In genomic region chr1:118422812-118423211, GRCm38 (mm10) we compare ENCODE assay signal across 16 mouse cellular contexts. TPM values are rescaled to one million over a fixed set of nuclear protein-coding genes. Genes with fewer than 3 reads are reported as not detected.
DNase-seq lines count a peak whose midpoint lies in the region; ATAC-seq and TF ChIP-seq lines count a peak whose summit lies in the region.
"Had no signal": no experiment of that assay in that cellular context is flagged by ENCODE, and none has a peak within 500 bp of the region (broad histone marks: within the 10 kb centered on the region; RNA-seq: fewer than 3 reads in every experiment).

No protein-coding gene starts in this region.

- in situ Hi-C loops in ES-E14 (cut with MboI; ENCODE audit: low sequenced_read_pairs in 2 of 2, unreplicated experiment in 2 of 2), result no loop called here

- 73% methylated on average over 6 of the region's 6 CpGs for WGBS in hindbrain, embryonic 12.5 days
- 54% methylated on average over 6 of the region's 6 CpGs for WGBS in hindbrain, postnatal 0 days
- 42% methylated on average over 6 of the region's 6 CpGs for WGBS in hindbrain, embryonic 16.5 days
- 64% methylated on average over 6 of the region's 6 CpGs for WGBS in neural tube, embryonic 12.5 days
- 83% methylated on average over 6 of the region's 6 CpGs for WGBS in intestine, embryonic 16.5 days

- peak; percentile 64; the same call in 1 of the 2 replicates for ATAC-seq in hindbrain, embryonic 12.5 days (ENCODE audit: low FRiP score)
- no peak for ATAC-seq in hindbrain, postnatal 0 days
- peak; percentile 53 for ATAC-seq in hindbrain, embryonic 16.5 days
- peak; percentile 77 for ATAC-seq in neural tube, embryonic 12.5 days (ENCODE audit: low FRiP score, low read depth)
- ATAC-seq in cerebellum, adult (ENCODE audit: insufficient number of reproducible peaks, low FRiP score, low TSS enrichment), result no peak
- no peak for ATAC-seq in intestine, embryonic 16.5 days
- ATAC-seq: Patski had no signal

- DNase-seq in hindbrain, postnatal 0 days (ENCODE audit: low spot score), result no peak
- peak; percentile 48 for DNase-seq in ES-E14 (ENCODE audit: low read depth, low spot score)
- no peak for DNase-seq in gastrocnemius, postnatal 4 days (ENCODE audit: low spot score in 2 of 2)
- DNase-seq: B cell, adult 2 months; cerebellum, postnatal 10 days; kidney, adult 18-20 months; kidney, postnatal 14 days had no signal

- H3K9me3 ChIP-seq in hindbrain, embryonic 12.5 days (replicated peaks), result no peaks in the 10 kb centered on the region
- no peaks in the 10 kb centered on the region for H3K9me3 ChIP-seq in hindbrain, postnatal 0 days (ENCODE audit: low read length)
- no peaks in the 10 kb centered on the region for H3K9me3 ChIP-seq in ES-E14 (ENCODE audit: control insufficient read depth, insufficient read depth, low read depth, low read length)
- no peaks in the 10 kb centered on the region for H3K9me3 ChIP-seq in hindbrain, embryonic 16.5 days (ENCODE audit: control insufficient read depth, low read length)
- H3K9me3 ChIP-seq in neural tube, embryonic 12.5 days, result no peaks in the 10 kb centered on the region
- no peaks in the 10 kb centered on the region for H3K9me3 ChIP-seq in intestine, embryonic 16.5 days (ENCODE audit: control insufficient read depth, low read length)
- H3K9me3 ChIP-seq: forebrain, embryonic 12.5 days; lung, embryonic 15.5 days had no signal

- peaks cover 3% of the 10 kb centered on the region; the same call in 1 of the 2 replicates for H3K4me1 ChIP-seq in hindbrain, embryonic 12.5 days
- H3K4me1 ChIP-seq in hindbrain, postnatal 0 days (ENCODE audit: insufficient read depth, low read length), result no peaks in the 10 kb centered on the region
- 0 out of 4 replicates have a peak, but pooled peaks cover 0 to 3% of the 10 kb centered on the region in 2 experiments for H3K4me1 ChIP-seq in ES-E14 (ENCODE audit: control insufficient read depth in 2 of 2, insufficient read depth in 2 of 2, low read length in 2 of 2, poor library complexity in 1 of 2)
- H3K4me1 ChIP-seq in hindbrain, embryonic 16.5 days (ENCODE audit: control insufficient read depth, insufficient read depth, low read depth, low read length), result no peaks in the 10 kb centered on the region
- peaks cover 13% of the 10 kb centered on the region; the same call in 1 of the 2 replicates for H3K4me1 ChIP-seq in neural tube, embryonic 12.5 days
- H3K4me1 ChIP-seq in intestine, embryonic 16.5 days (ENCODE audit: control insufficient read depth, insufficient read depth, low read length), result no peaks in the 10 kb centered on the region
- H3K4me1 ChIP-seq: forebrain, embryonic 12.5 days; lung, embryonic 15.5 days had no signal

- H3K4me3 ChIP-seq in hindbrain, embryonic 12.5 days, result no peak overlapping the region
- no peak overlapping the region for H3K4me3 ChIP-seq in hindbrain, postnatal 0 days (ENCODE audit: low read length)
- H3K4me3 ChIP-seq in ES-E14 (ENCODE audit: insufficient read depth in 1 of 2, low read depth in 1 of 2, low read length in 2 of 2, poor library complexity in 1 of 2, severe bottlenecking in 1 of 2), result no peak overlapping the region
- H3K4me3 ChIP-seq in hindbrain, embryonic 16.5 days (ENCODE audit: low read length), result no peak overlapping the region
- no peak overlapping the region for H3K4me3 ChIP-seq in neural tube, embryonic 12.5 days
- no peak overlapping the region for H3K4me3 ChIP-seq in intestine, embryonic 16.5 days (ENCODE audit: low read length)
- H3K4me3 ChIP-seq: forebrain, embryonic 12.5 days; lung, embryonic 15.5 days had no signal

- H3K9ac ChIP-seq in hindbrain, embryonic 12.5 days, result no peak overlapping the region
- no peak overlapping the region for H3K9ac ChIP-seq in hindbrain, postnatal 0 days (replicated peaks; ENCODE audit: low read length)
- no peak overlapping the region for H3K9ac ChIP-seq in ES-E14 (ENCODE audit: insufficient read depth, low read depth, low read length, poor library complexity, severe bottlenecking)
- no peak overlapping the region for H3K9ac ChIP-seq in hindbrain, embryonic 16.5 days (ENCODE audit: low read depth, low read length)
- no peak overlapping the region for H3K9ac ChIP-seq in neural tube, embryonic 12.5 days
- no peak overlapping the region for H3K9ac ChIP-seq in intestine, embryonic 16.5 days (ENCODE audit: low read depth, low read length)
- H3K9ac ChIP-seq: forebrain, embryonic 12.5 days; lung, embryonic 15.5 days had no signal

- no peaks in the 10 kb centered on the region for H3K27me3 ChIP-seq in hindbrain, embryonic 12.5 days
- H3K27me3 ChIP-seq in hindbrain, postnatal 0 days (ENCODE audit: insufficient read depth, low read length), result no peaks in the 10 kb centered on the region
- H3K27me3 ChIP-seq in hindbrain, embryonic 16.5 days (replicated peaks; ENCODE audit: control insufficient read depth, insufficient read depth, low read length), result no peaks in the 10 kb centered on the region
- H3K27me3 ChIP-seq in neural tube, embryonic 12.5 days (replicated peaks), result no peaks in the 10 kb centered on the region
- no peaks in the 10 kb centered on the region for H3K27me3 ChIP-seq in intestine, embryonic 16.5 days (replicated peaks; ENCODE audit: control insufficient read depth, insufficient read depth, low read length)
- H3K27me3 ChIP-seq: forebrain, embryonic 12.5 days; lung, embryonic 15.5 days; Patski had no signal

- peaks cover 29% of the 10 kb centered on the region for H3K36me3 ChIP-seq in hindbrain, embryonic 12.5 days
- peaks cover 20% of the 10 kb centered on the region; the same call in 1 of the 2 replicates for H3K36me3 ChIP-seq in hindbrain, postnatal 0 days (ENCODE audit: insufficient read depth, low read length)
- H3K36me3 ChIP-seq in ES-E14 (ENCODE audit: control insufficient read depth, insufficient read depth, low read length, poor library complexity, severe bottlenecking), result peaks cover 9% of the 10 kb centered on the region; the same call in 1 of the 2 replicates
- H3K36me3 ChIP-seq in hindbrain, embryonic 16.5 days (ENCODE audit: control insufficient read depth, insufficient read depth, low read length), result peaks cover 5% of the 10 kb centered on the region; the same call in 1 of the 2 replicates
- peaks cover 41% of the 10 kb centered on the region for H3K36me3 ChIP-seq in neural tube, embryonic 12.5 days
- H3K36me3 ChIP-seq in intestine, embryonic 16.5 days (ENCODE audit: control insufficient read depth, insufficient read depth, low read length), result no peaks in the 10 kb centered on the region

- H3K4me2 ChIP-seq in hindbrain, embryonic 12.5 days (replicated peaks), result no peak overlapping the region
- no peak overlapping the region for H3K4me2 ChIP-seq in hindbrain, postnatal 0 days (ENCODE audit: low read depth, low read length)
- no peak overlapping the region for H3K4me2 ChIP-seq in hindbrain, embryonic 16.5 days (ENCODE audit: low read length)
- H3K4me2 ChIP-seq in neural tube, embryonic 12.5 days (replicated peaks), result no peak overlapping the region
- H3K4me2 ChIP-seq in intestine, embryonic 16.5 days (ENCODE audit: low read depth, low read length), result no peak overlapping the region
- H3K4me2 ChIP-seq: forebrain, embryonic 12.5 days; lung, embryonic 15.5 days had no signal

- 0 out of 2 replicates have a peak overlapping the region, but pooled peaks have one; percentile 13 for H3K27ac ChIP-seq in hindbrain, embryonic 12.5 days
- H3K27ac ChIP-seq in hindbrain, postnatal 0 days, result no peak overlapping the region
- H3K27ac ChIP-seq in ES-E14 (ENCODE audit: insufficient read depth, low read depth, low read length, poor library complexity, severe bottlenecking), result no peak overlapping the region
- no peak overlapping the region for H3K27ac ChIP-seq in hindbrain, embryonic 16.5 days (ENCODE audit: low read depth, low read length)
- no peak overlapping the region for H3K27ac ChIP-seq in neural tube, embryonic 12.5 days
- no peak overlapping the region for H3K27ac ChIP-seq in intestine, embryonic 16.5 days (ENCODE audit: low read length)
- H3K27ac ChIP-seq: forebrain, embryonic 12.5 days; lung, embryonic 15.5 days; stomach, postnatal 0 days had no signal

- TF ChIP-seq CTCF in hindbrain, postnatal 0 days (IDR thresholded peaks at IDR 0.05; ENCODE audit: low read depth), result no peak

TF ChIP-seq in ES-E14, 5 proteins besides CTCF, POLR2A, EP300 and RAD21:
- TF ChIP-seq CHD2 (IDR thresholded peaks at IDR 0.05; ENCODE audit: low read depth, low read length) (no peak), MAFK (IDR thresholded peaks at IDR 0.05; ENCODE audit: insufficient read depth, low read depth, low read length) (no peak), HCFC1 (IDR thresholded peaks at IDR 0.05; ENCODE audit: borderline replicate concordance, insufficient read depth, low read length) (no peak), ZNF384 (IDR thresholded peaks at IDR 0.05; ENCODE audit: low read depth, low read length) (no peak), ZC3H11A (IDR thresholded peaks at IDR 0.05; ENCODE audit: borderline replicate concordance, low read depth, low read length) (no peak)
TF ChIP-seq in ES-E14: peak in this region for 0.

RNA-seq across cellular contexts. Expression of gene Clasp1, which starts 34.0 kb away (rescaled TPM):
- polyA plus RNA-seq in hindbrain, embryonic 12.5 days (2016; fragmentation: Nextera tagmentation; extraction: Ambion mirVana), result 136 and 146 TPM in 2 replicates
- total RNA-seq in hindbrain, postnatal 0 days (2014; rRNA removed), result 126 and 133 TPM in 2 replicates
- polyA plus RNA-seq in hindbrain, postnatal 0 days (2015; fragmentation: Nextera tagmentation; extraction: Ambion mirVana), result 63.2 and 65.8 TPM in 2 replicates
- 35.9 and 38.9 TPM in 2 replicates for total RNA-seq in ES-E14 (2012; rRNA removed)
- polyA plus RNA-seq in hindbrain, embryonic 16.5 days (2015; fragmentation: Nextera tagmentation; extraction: Ambion mirVana), result 84.0 and 96.5 TPM in 2 replicates
- 128 and 132 TPM in 2 replicates for polyA plus RNA-seq in neural tube, embryonic 12.5 days (2016; fragmentation: Nextera tagmentation; extraction: Ambion mirVana)
- polyA plus RNA-seq in intestine, embryonic 16.5 days (2015; fragmentation: Nextera tagmentation; extraction: Ambion mirVana), result 24.0 and 24.9 TPM in 2 replicates
- total RNA-seq in gastrocnemius, postnatal 4 days (2021), result 100 to 1,000 TPM; 116 to 132 TPM

Comparison
In these comparisons a context has a peak if more than half of its experiments do, and no peak if none do; other contexts are left out.
1. ATAC-seq: peak in hindbrain, embryonic 12.5 days (single experiment), hindbrain, embryonic 16.5 days (single experiment) and neural tube, embryonic 12.5 days (single experiment); none in hindbrain, postnatal 0 days (single experiment), cerebellum, adult (single experiment) and intestine, embryonic 16.5 days (single experiment).